Mouse (Mus musculus) midbrain, embryonic 15.5 days (tissue): Measurements from ENCODE around the gene Plk3. TPM values are rescaled to one million over a fixed set of nuclear protein-coding genes. Genes with fewer than 3 reads are reported as not detected.

Experiments
- ATAC-seq: fragments of 200-750 bp; cut with Nextera tagmentation; replicated peaks from 2 replicates; pipeline ENCODE4 v1.8.0; 2017; ENCODE audit warnings: moderate TSS enrichment
- H3K27ac ChIP-seq: fragments of 300-500 bp; sonication (generic); 2 replicates; pipeline ENCODE4 v1.5.1; 2015; ENCODE audit warnings: mild to moderate bottlenecking, inconsistent platforms
- H3K27me3 ChIP-seq: fragments of 300-500 bp; sonication (generic); replicated peaks from 2 replicates; pipeline ENCODE4 v1.6.1; 2015; ENCODE audit warnings: inconsistent platforms
- H3K36me3 ChIP-seq: fragments of 300-500 bp; sonication (generic); replicated peaks from 2 replicates; pipeline ENCODE4 v1.6.1; 2015; ENCODE audit warnings: inconsistent platforms
- H3K4me1 ChIP-seq: fragments of 300-500 bp; sonication (generic); 2 replicates; pipeline ENCODE4 v1.6.1; 2015; ENCODE audit warnings: inconsistent platforms
- H3K4me2 ChIP-seq: fragments of 300-500 bp; sonication (generic); 2 replicates; pipeline ENCODE4 v1.6.1; 2015; ENCODE audit warnings: inconsistent platforms, mild to moderate bottlenecking, moderate library complexity
- H3K4me3 ChIP-seq: fragments of 300-500 bp; sonication (generic); 2 replicates; pipeline ENCODE4 v1.5.1; 2015; ENCODE audit warnings: mild to moderate bottlenecking, inconsistent platforms
- H3K9ac ChIP-seq: fragments of 300-500 bp; sonication (generic); 2 replicates; pipeline ENCODE4 v1.6.1; 2015; ENCODE audit warnings: mild to moderate bottlenecking, inconsistent platforms
- H3K9me3 ChIP-seq: fragments of 300-500 bp; sonication (generic); 2 replicates; pipeline ENCODE4 v1.6.1; 2016; ENCODE audit warnings: inconsistent platforms
- WGBS: fragments of 180-500 bp; shearing (Covaris S2); methylation state at CpG from one replicate; pipeline ENCODE4 v1.1.7; 2015; ENCODE audit warnings: mixed read lengths; 5-methylcytosine and 5-hydroxymethylcytosine counted together
- microRNA-seq: library from miRNA; unstranded; fragments of <30 nt; microRNA quantifications from one replicate; pipeline ENCODE4, GENCODE M21; 2016
- polyA plus RNA-seq: library from polyadenylated mRNA; unstranded; fragments of >200 nt; fragmentation: Nextera tagmentation; extraction: Ambion mirVana; gene quantifications from 2 replicates; pipeline ENCODE4 v1.2.1, GENCODE M21; 2015

The Plk3 gene
- polyA plus RNA-seq, 1 experiment from 2014 or later, result 19.3 TPM

DNA sequence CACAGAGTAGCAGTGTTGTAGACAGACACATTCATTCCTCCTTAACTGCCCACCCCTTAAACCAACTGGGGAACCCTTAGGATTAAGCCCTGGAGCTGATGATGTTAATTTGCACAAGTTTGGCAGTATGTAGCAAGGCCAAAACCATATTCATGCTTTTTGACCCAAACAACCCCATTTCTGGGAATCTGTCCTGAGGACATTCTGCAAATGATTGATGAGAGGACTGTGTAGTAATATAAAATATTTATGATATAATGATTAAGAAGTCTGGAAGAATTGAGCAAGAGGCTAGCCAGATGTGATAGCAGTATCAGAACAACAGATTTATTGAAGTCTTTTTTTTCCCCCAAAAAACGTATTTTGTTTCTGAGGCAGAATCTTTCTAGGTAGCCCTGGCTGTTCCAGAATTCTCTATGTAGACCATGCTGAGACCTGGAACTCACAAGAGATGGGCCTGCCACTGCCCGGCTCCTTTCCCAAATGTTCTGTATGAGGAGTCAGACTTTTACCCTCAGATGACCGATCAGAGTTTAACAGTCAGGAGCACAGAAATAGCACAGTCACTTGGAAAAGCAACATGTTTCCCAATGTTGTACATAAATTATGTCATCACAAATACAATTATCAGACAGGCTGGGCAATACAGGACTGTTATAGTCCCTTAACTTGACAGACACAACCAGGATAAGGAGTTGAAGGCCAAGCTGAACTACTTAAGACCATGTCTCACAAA is 39.0 kb downstream of the Plk3 start:
- H3K9me3 ChIP-seq, result no peaks in the 10 kb centered on the region
- no peak overlapping the region for H3K9ac ChIP-seq
- H3K27ac ChIP-seq, result no peak overlapping the region
- no peak overlapping the region for H3K4me3 ChIP-seq
- peaks cover 21% of the 10 kb centered on the region for H3K4me1 ChIP-seq
- H3K27me3 ChIP-seq, result no peaks in the 10 kb centered on the region
- ATAC-seq, result no peak
- H3K4me2 ChIP-seq, result 0 out of 2 replicates have a peak overlapping the region, but pooled peaks have one; percentile 93
- H3K36me3 ChIP-seq, result no peaks in the 10 kb centered on the region
- WGBS, result 81% methylated on average over 3 of the region's 3 CpGs

DNA sequence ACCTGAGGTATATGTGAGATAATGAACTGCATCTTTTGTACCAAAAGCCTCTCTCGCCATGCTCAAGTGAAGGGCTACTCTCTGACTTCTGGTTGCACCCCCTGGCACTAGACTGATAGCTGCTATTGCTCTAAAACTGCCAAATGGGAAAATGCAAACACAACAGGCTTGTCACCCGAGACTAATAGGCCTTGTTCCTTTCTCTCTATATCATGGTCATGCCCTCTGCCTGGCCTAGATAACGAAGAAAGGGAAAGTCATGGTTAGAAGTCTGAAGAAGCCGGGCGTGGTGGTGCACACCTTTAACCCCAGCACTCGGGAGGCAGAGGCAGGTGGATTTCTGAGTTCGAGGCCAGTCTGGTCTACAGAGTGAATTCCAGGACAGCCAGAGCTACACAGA is 43.2 kb downstream of the Plk3 start:
- Histone ChIP-seq H3K27me3 (no peaks in the 10 kb centered on the region), H3K9ac (no peak overlapping the region), H3K36me3 (peaks cover 7% of the 10 kb centered on the region; the same call in 1 of the 2 replicates), H3K4me3 (no peak overlapping the region), H3K4me2 (no peak overlapping the region), H3K9me3 (no peaks in the 10 kb centered on the region), H3K27ac (no peak overlapping the region), H3K4me1 (peaks cover 3% of the 10 kb centered on the region)
- no peak for ATAC-seq
- WGBS, result 84% methylated on average over 7 of the region's 7 CpGs

DNA sequence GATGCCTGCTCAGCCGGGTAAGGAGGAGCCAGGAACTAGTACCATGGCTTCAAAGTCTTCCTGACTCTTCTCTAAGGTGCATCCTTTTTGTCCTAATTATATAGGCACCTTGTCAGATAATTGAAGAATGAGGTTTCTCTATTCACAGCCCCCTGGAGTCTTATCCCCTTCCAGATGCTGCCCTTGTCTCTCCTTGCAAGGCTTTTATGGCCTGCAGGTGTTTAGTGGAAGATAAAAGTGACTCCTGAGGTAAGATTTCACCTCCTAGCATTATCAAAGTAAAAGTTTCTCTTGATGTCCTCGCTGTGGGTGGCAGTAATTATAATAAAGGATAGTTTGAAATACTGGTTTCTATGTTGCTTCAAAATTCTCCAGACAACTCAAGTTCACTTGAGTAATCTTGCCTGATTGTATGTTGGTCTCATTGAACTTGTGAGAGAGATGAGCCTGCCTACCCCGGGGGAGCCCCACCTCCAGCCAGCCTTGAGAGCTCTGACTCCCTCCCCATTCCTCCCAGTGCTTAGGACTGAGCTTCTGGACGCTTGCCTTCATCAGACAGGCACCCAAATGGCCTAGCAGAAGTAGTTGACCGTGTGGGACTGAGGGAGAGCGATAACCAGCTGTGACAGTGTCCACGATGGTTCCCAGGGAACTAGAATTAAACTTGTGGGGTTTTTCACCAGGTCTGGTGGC is 45.7 kb downstream of the Plk3 start:
- H3K4me3 ChIP-seq, result no peak overlapping the region
- H3K4me2 ChIP-seq, result no peak overlapping the region
- H3K36me3 ChIP-seq, result peaks cover 7% of the 10 kb centered on the region; the same call in 1 of the 2 replicates
- no peaks in the 10 kb centered on the region for H3K9me3 ChIP-seq
- H3K27me3 ChIP-seq, result no peaks in the 10 kb centered on the region
- 83% methylated on average over 7 of the region's 7 CpGs for WGBS
- no peak overlapping the region for H3K27ac ChIP-seq
- H3K4me1 ChIP-seq, result no peaks in the 10 kb centered on the region
- no peak for ATAC-seq
- H3K9ac ChIP-seq, result no peak overlapping the region

Small RNA genes lying within 50 kb of the gene (microRNA-seq; reads per million reads assigned to microRNA genes)
- not detected for gene Gm22398

Other genes starting within 250 kb of the Plk3 start
- gene Urod, start 139.6 kb downstream of the Plk3 start, polyA plus RNA-seq, result 51.4 and 59.7 TPM in 2 replicates
- 25.8 and 27.0 TPM in 2 replicates for gene Hectd3, start 138.6 kb downstream of the Plk3 start, polyA plus RNA-seq
- 44.6 and 46.2 TPM in 2 replicates for gene Eif2b3, start 114.6 kb downstream of the Plk3 start, polyA plus RNA-seq
- gene Ptch2, start 37.9 kb downstream of the Plk3 start, polyA plus RNA-seq, result 7.7 and 9.0 TPM in 2 replicates
- gene Btbd19, start 8.2 kb downstream of the Plk3 start, polyA plus RNA-seq, result 3.9 and 4.3 TPM in 2 replicates
- 0.42 TPM in 1 of 2 replicates, not detected in the other for gene Tctex1d4, start 7.2 kb downstream of the Plk3 start, polyA plus RNA-seq
- gene Rps8, start 22.3 kb upstream of the Plk3 start, polyA plus RNA-seq, result 430 and 431 TPM in 2 replicates
- 8.1 and 10.0 TPM in 2 replicates for gene Kif2c, start 48.7 kb upstream of the Plk3 start, polyA plus RNA-seq
- 9.6 and 11.1 TPM in 2 replicates for gene Tmem53, start 118.0 kb upstream of the Plk3 start, polyA plus RNA-seq
- 1.8 TPM in 2 replicates for gene Armh1, start 118.2 kb upstream of the Plk3 start, polyA plus RNA-seq